Mouse (Mus musculus): ENCODE measurements around the gene Pm20d1. TPM values are rescaled to one million over a fixed set of nuclear protein-coding genes. Genes with fewer than 3 reads are reported as not detected.

Pm20d1 gene
- polyA plus RNA-seq, 1 experiment: 0.01 TPM

DNA sequence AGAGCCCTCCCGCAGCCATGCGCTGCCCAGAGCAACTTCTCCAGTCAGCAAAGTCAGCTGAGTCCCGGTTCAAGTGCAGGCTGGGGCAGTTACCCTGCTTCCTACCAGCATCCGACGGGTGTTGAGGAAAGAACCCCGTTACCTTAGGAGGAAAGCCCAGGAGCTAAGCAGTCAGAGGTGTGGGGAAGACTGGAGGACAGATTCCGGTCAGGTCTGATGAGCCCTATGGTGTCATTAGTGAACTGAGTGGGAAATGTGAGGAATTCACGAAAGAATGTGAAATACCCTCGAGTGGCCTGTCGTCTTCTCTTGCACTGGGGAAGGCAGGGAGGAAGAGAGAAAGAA is 70.7 kb downstream of the Pm20d1 start:
- no peaks in the 10 kb centered on the region for H3K36me3 ChIP-seq (ENCODE audit: control insufficient read depth, insufficient read depth)
- no peak overlapping the region for H3ac ChIP-seq (ENCODE audit: control insufficient read depth, insufficient read length)
- H3K79me2 ChIP-seq (ENCODE audit: control insufficient read depth, insufficient read depth): no peaks in the 10 kb centered on the region
- TF ChIP-seq MYOD1 (IDR thresholded peaks at IDR 0.05; ENCODE audit: control insufficient read depth in 1 of 3, insufficient read length in 2 of 3, low read depth in 2 of 3) (no peak), E2F4 (IDR thresholded peaks at IDR 0.05; ENCODE audit: insufficient read depth) (no peak), REST (IDR thresholded peaks at IDR 0.05; ENCODE audit: insufficient read depth, insufficient read length) (no peak), MYOG (IDR thresholded peaks at IDR 0.05; ENCODE audit: control insufficient read depth in 1 of 3, insufficient read depth in 1 of 3, insufficient read length in 2 of 3, low read depth in 2 of 3) (no peak), MAX (IDR thresholded peaks at IDR 0.05; ENCODE audit: low read depth) (no peak), SRF (IDR thresholded peaks at IDR 0.05; ENCODE audit: control insufficient read depth, insufficient read length, low read depth) (no peak), USF1 (IDR thresholded peaks at IDR 0.05; ENCODE audit: low read depth) (no peak), POLR2A (IDR thresholded peaks at IDR 0.05; ENCODE audit: insufficient read length, low read depth) (no peak), POLR2AphosphoS2 (IDR thresholded peaks at IDR 0.05; ENCODE audit: insufficient read length, low read depth) (no peak), TCF3 (IDR thresholded peaks at IDR 0.05; ENCODE audit: insufficient read length, low read depth) (no peak), TCF12 (IDR thresholded peaks at IDR 0.05; ENCODE audit: insufficient read depth, poor library complexity, severe bottlenecking) (no peak), CEBPB (IDR thresholded peaks at IDR 0.05; ENCODE audit: insufficient read depth, poor library complexity, severe bottlenecking) (no peak)
- peak overlapping the region; percentile 19 for H3K4me3 ChIP-seq
- H3K27me3 ChIP-seq (ENCODE audit: control insufficient read depth, insufficient read depth, insufficient read length): peaks cover 10% of the 10 kb centered on the region
- peak overlapping the region; percentile 74 for H3K4me2 ChIP-seq (ENCODE audit: low read depth)

DNA sequence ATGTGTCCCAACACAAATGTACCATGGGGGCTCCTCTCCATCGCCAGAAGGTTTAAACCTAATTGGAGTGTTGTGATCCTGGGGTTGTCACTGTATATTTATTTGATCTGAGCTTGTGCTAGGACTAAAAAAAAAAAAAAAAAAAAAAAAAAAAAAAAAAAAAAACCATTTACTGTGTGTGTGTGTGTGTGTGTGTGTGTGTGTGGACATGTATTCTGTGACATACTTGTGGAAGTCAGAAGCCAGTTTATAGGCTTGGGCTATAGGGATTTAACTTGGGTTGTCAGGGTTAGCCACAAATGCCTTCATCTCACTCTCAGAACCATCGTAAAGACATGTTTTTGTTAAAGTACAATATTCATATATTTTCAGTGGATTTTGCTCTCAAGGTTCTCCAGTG is 72.4 kb downstream of the Pm20d1 start:
- no peak overlapping the region for H3K4me3 ChIP-seq
- no peak overlapping the region for H3ac ChIP-seq (ENCODE audit: control insufficient read depth, insufficient read length)
- H3K4me2 ChIP-seq (ENCODE audit: low read depth): no peak overlapping the region
- peaks cover 4% of the 10 kb centered on the region for H3K27me3 ChIP-seq (ENCODE audit: control insufficient read depth, insufficient read depth, insufficient read length)
- TF ChIP-seq TCF3 (IDR thresholded peaks at IDR 0.05; ENCODE audit: insufficient read length, low read depth) (no peak), CEBPB (IDR thresholded peaks at IDR 0.05; ENCODE audit: insufficient read depth, poor library complexity, severe bottlenecking) (no peak), MYOD1 (IDR thresholded peaks at IDR 0.05; ENCODE audit: control insufficient read depth in 1 of 3, insufficient read length in 2 of 3, low read depth in 2 of 3) (no peak), MAX (IDR thresholded peaks at IDR 0.05; ENCODE audit: low read depth) (no peak), E2F4 (IDR thresholded peaks at IDR 0.05; ENCODE audit: insufficient read depth) (no peak), POLR2A (IDR thresholded peaks at IDR 0.05; ENCODE audit: insufficient read length, low read depth) (no peak), USF1 (IDR thresholded peaks at IDR 0.05; ENCODE audit: low read depth) (no peak), TCF12 (IDR thresholded peaks at IDR 0.05; ENCODE audit: insufficient read depth, poor library complexity, severe bottlenecking) (no peak), SRF (IDR thresholded peaks at IDR 0.05; ENCODE audit: control insufficient read depth, insufficient read length, low read depth) (no peak)
- no peaks in the 10 kb centered on the region for H3K79me2 ChIP-seq (ENCODE audit: control insufficient read depth, insufficient read depth)
- no peaks in the 10 kb centered on the region for H3K36me3 ChIP-seq (ENCODE audit: control insufficient read depth, insufficient read depth)

Other genes with a start within 250 kb of the Pm20d1 start
- not detected for gene Avpr1b, start 198.1 kb upstream of the Pm20d1 start, polyA plus RNA-seq (2012; fragmentation: generic; extraction: Trizol)
- gene Ctse, start 159.1 kb upstream of the Pm20d1 start, polyA plus RNA-seq (2012; fragmentation: generic; extraction: Trizol): not detected
- gene Rab7b, start 108.7 kb upstream of the Pm20d1 start, polyA plus RNA-seq (2012; fragmentation: generic; extraction: Trizol): 1.5 TPM
- not detected for gene Slc26a9, start 53.4 kb upstream of the Pm20d1 start, polyA plus RNA-seq (2012; fragmentation: generic; extraction: Trizol)
- gene Slc41a1, start 30.1 kb downstream of the Pm20d1 start, polyA plus RNA-seq (2012; fragmentation: generic; extraction: Trizol): 14.0 TPM
- 3.5 TPM for gene Rab29, start 69.8 kb downstream of the Pm20d1 start, polyA plus RNA-seq (2012; fragmentation: generic; extraction: Trizol)
- gene Nucks1, start 113.2 kb downstream of the Pm20d1 start, polyA plus RNA-seq (2012; fragmentation: generic; extraction: Trizol): 20.6 TPM
- gene Slc45a3, start 165.6 kb downstream of the Pm20d1 start, polyA plus RNA-seq (2012; fragmentation: generic; extraction: Trizol): 0.74 TPM
- gene Elk4, start 210.2 kb downstream of the Pm20d1 start, polyA plus RNA-seq (2012; fragmentation: generic; extraction: Trizol): 12.4 TPM